Mouse (Mus musculus) hindbrain, postnatal 0 days (tissue): ENCODE results near the gene Cacnb4. TPM values are rescaled to one million over a fixed set of nuclear protein-coding genes. Genes with fewer than 3 reads are reported as not detected.
A peak's percentile ranks its signal among the peaks of the same experiment; 100 is the strongest.

ENCODE experiments used
- ATAC-seq: fragments of 200-750 bp; cut with Nextera tagmentation; 2 replicates; pipeline ENCODE4 v1.8.0; 2017; ENCODE audit warnings: mild to moderate bottlenecking, moderate TSS enrichment, moderate library complexity
- DNase-seq: peaks from one replicate; pipeline ENCODE4 v3.0.0-alpha.2; 2015; ENCODE audit warnings: low spot score
- H3K27ac ChIP-seq: fragments of 300-500 bp; sonication (generic); 2 replicates; pipeline ENCODE4 v1.5.1; 2014; ENCODE audit warnings: mild to moderate bottlenecking
- H3K27me3 ChIP-seq: fragments of 300-500 bp; sonication (generic); 2 replicates; pipeline ENCODE4 v1.6.1; 2014; ENCODE audit warnings: low read length, mixed read lengths; ENCODE audit not compliant: insufficient read depth
- H3K36me3 ChIP-seq: fragments of 300-500 bp; sonication (generic); 2 replicates; pipeline ENCODE4 v1.6.1; 2014; ENCODE audit warnings: low read length, mixed read lengths; ENCODE audit not compliant: insufficient read depth
- H3K4me1 ChIP-seq: fragments of 300-500 bp; sonication (generic); 2 replicates; pipeline ENCODE4 v1.6.1; 2014; ENCODE audit warnings: antibody characterized with exemption, low read length, mixed read lengths; ENCODE audit not compliant: insufficient read depth
- H3K4me2 ChIP-seq: fragments of 300-500 bp; sonication (generic); 2 replicates; pipeline ENCODE4 v1.6.1; 2014; ENCODE audit warnings: low read depth, mild to moderate bottlenecking, low read length, moderate library complexity, mixed read lengths
- H3K4me3 ChIP-seq: fragments of 300-500 bp; sonication (generic); 2 replicates; pipeline ENCODE4 v1.5.1; 2014; ENCODE audit warnings: low read length
- H3K9ac ChIP-seq: fragments of 300-500 bp; sonication (generic); replicated peaks from 2 replicates; pipeline ENCODE4 v1.6.1; 2014; ENCODE audit warnings: mild to moderate bottlenecking, low read length, moderate library complexity, mixed read lengths
- H3K9me3 ChIP-seq: fragments of 300-500 bp; sonication (generic); 2 replicates; pipeline ENCODE4 v1.6.1; 2016; ENCODE audit warnings: low read length, mixed read lengths
- CTCF ChIP-seq: IDR thresholded peaks from 2 replicates; pipeline ENCODE4 v1.5.1; 2016; ENCODE audit warnings: antibody characterized with exemption, control low read depth, low read depth
- WGBS: fragments of 180-500 bp; shearing (Covaris S2); extraction: QIAGEN DNeasy Blood & Tissue Kit; methylation state at CpG from one replicate; pipeline ENCODE4 v1.1.7; 2014; 5-methylcytosine and 5-hydroxymethylcytosine counted together
- polyA plus RNA-seq: library from polyadenylated mRNA; unstranded; fragments of >200 nt; fragmentation: Nextera tagmentation; extraction: Ambion mirVana; gene quantifications from 2 replicates; pipeline ENCODE4 v1.2.1, GENCODE M21; 2015
- total RNA-seq: library from RNA; depleted of rRNA; stranded (reverse); fragments of >200 nt; gene quantifications from 2 replicates; pipeline ENCODE4 v1.2.3, GENCODE M21; 2014

Gene Cacnb4
- total and polyA plus RNA-seq, 2 experiments from 2014 or later = 9.7 to 12.8 TPM

DNA sequence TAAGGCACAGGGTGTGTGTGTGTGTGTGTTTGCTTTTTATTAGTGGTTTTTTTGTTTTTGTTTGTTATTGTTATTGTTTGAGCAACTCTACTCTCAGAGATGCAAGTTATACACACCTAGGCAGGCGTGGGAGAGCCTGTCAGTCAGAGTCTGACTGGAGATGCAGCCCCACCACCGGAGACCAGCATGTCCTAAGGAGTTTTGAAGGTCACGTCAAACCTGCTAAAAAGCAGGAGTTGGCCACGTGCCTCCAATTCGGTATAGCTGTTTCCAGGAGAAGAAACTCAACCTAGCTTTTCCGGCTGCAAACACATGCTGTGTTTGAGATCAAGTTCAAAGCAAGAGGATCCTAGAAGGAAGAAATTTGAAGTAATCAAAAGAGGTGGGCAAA is 277 bp upstream of the Cacnb4 start:
- H3K27ac ChIP-seq = peak overlapping the region; percentile 71; the same call in 1 of the 2 replicates
- peak; percentile 14 for ATAC-seq
- no peaks in the 10 kb centered on the region for H3K9me3 ChIP-seq
- peak overlapping the region; percentile 76 for H3K4me3 ChIP-seq
- no peaks in the 10 kb centered on the region for H3K36me3 ChIP-seq
- peak overlapping the region; percentile 72 for H3K9ac ChIP-seq
- DNase-seq = peak; percentile 39
- WGBS = 6% methylated on average over 6 of the region's 6 CpGs
- peak overlapping the region; percentile 91 for H3K4me2 ChIP-seq
- H3K4me1 ChIP-seq = no peaks in the 10 kb centered on the region
- no peaks in the 10 kb centered on the region for H3K27me3 ChIP-seq
- no peak for TF ChIP-seq CTCF

DNA sequence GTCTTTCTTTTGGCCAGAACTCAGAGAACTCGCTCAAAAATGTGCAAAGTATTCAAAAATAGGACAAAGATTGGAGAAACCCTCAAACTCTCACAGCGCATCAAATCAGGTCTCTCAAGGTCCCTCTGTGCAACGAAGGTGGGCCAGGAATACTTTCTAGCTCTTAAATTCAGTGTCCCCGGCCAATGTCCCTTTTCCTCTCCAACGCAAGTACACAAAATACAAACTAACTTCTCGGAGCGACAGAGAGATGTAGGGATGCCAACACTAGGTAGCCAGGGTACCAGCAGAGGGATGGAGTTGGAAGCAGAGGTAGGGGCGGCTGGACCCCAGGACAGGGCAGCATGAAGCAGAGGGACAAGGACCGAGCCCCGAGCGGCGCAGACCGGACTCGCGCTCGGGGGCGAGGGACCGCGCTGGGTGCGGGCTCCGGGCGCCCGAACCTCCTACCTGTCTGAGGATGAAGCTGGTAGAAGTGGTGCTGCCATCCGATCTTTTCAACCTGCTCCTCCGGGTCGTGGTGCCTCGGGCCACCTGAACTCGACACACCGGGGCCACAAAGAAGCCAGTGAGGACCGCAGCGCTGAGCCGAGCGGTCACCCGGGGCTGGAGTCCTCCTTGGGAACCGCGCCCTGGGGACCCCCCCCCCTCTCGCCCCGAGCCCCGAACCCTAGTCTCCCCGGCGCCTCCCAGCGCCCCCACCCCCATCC is 1.2 kb downstream of the Cacnb4 start:
- peak overlapping the region; percentile 91 for H3K4me2 ChIP-seq

DNA sequence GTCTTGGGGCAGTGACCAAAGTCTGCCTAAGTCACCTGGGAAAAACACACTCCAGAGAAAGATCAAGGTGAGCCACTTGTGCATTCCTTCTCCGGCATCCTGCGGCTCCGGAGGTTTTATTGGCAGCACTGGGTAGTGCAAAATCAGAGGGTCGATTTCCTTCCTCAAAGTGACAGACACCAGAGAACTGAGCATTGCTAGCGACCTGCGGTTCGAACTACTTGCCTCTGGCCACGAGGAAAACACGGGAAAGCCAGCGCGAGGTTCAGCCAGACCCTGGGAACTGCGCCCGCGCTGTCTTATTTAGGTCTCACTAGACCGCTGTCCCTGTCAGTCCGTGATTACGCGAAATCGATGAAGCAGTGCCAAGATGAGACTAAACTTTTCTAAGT is 1.7 kb downstream of the Cacnb4 start:
- WGBS = 2% methylated on average over 19 of the region's 19 CpGs
- Histone ChIP-seq H3K27me3 (no peaks in the 10 kb centered on the region), H3K9me3 (no peaks in the 10 kb centered on the region), H3K4me1 (no peaks in the 10 kb centered on the region), H3K36me3 (no peaks in the 10 kb centered on the region), H3K4me3 (peak overlapping the region; percentile 76), H3K27ac (no peak overlapping the region; the same call in 1 of the 2 replicates), H3K4me2 (peak overlapping the region; percentile 91), H3K9ac (peak overlapping the region; percentile 72; the same call in 1 of the 2 replicates)
- no peak for TF ChIP-seq CTCF
- DNase-seq (peak; percentile 28), ATAC-seq (no peak)

More for the DNA sequence above, 1.2 kb downstream of the Cacnb4 start:
- ATAC-seq = peak; percentile 39
- Histone ChIP-seq H3K4me3 (peak overlapping the region; percentile 76), H3K36me3 (no peaks in the 10 kb centered on the region), H3K9me3 (no peaks in the 10 kb centered on the region), H3K4me1 (no peaks in the 10 kb centered on the region), H3K27ac (peak overlapping the region; percentile 71; the same call in 1 of the 2 replicates), H3K9ac (peak overlapping the region; percentile 72), H3K27me3 (no peaks in the 10 kb centered on the region)
- WGBS = 1% methylated on average over 36 of the region's 42 CpGs
- TF ChIP-seq CTCF = no peak
- no peak for DNase-seq

DNA sequence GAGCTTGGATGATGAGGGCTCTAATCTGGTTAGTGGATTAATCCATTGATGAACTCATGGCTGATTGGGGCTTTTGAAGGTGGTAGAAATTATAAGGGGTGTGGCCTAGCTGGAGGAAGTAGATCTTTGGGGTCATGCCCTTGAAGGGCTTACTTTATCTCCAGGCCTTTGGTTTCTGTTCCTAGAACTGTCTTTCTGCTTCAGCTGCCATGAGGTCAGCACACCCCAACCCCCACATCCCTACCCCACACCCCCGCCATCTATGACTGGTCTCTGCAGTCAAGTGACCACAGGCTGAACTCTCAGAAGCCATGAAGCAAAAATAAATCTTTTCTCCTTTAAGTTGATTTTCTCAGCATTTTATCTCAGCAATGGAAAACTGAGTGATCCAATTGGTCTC is 3.5 kb downstream of the Cacnb4 start:
- Histone ChIP-seq H3K4me2 (no peak overlapping the region), H3K9ac (no peak overlapping the region), H3K4me3 (no peak overlapping the region), H3K9me3 (no peaks in the 10 kb centered on the region), H3K4me1 (no peaks in the 10 kb centered on the region), H3K36me3 (no peaks in the 10 kb centered on the region), H3K27me3 (no peaks in the 10 kb centered on the region), H3K27ac (no peak overlapping the region)
- DNase-seq = no peak
- no peak for ATAC-seq
- 100% methylated on average over 1 of the region's 1 CpGs for WGBS
- TF ChIP-seq CTCF = no peak

DNA sequence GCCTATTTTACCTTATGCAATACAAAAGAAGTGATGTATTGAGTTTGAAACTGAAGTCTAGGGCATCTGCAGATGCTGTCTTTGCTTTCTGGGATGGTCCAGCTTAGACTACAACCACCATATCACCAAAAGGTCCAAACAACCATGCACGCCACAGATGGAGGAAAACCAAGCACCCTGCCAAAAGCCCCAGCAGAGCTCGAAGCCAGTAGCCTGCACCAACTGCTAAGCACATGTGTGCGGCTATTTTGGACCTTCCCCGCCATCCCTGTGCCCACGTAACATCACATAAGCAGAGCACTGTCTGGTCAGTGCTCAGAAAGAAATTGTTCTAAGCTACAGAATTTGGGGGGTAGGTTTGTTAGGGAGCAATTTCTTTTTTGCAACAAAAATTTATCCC is 5.9 kb downstream of the Cacnb4 start:
- TF ChIP-seq CTCF = no peak
- Histone ChIP-seq H3K27ac (no peak overlapping the region), H3K36me3 (no peaks in the 10 kb centered on the region), H3K9ac (no peak overlapping the region), H3K4me1 (no peaks in the 10 kb centered on the region), H3K4me3 (no peak overlapping the region), H3K27me3 (no peaks in the 10 kb centered on the region), H3K4me2 (no peak overlapping the region), H3K9me3 (no peaks in the 10 kb centered on the region)
- no peak for DNase-seq
- ATAC-seq = no peak
- 78% methylated on average over 5 of the region's 5 CpGs for WGBS

DNA sequence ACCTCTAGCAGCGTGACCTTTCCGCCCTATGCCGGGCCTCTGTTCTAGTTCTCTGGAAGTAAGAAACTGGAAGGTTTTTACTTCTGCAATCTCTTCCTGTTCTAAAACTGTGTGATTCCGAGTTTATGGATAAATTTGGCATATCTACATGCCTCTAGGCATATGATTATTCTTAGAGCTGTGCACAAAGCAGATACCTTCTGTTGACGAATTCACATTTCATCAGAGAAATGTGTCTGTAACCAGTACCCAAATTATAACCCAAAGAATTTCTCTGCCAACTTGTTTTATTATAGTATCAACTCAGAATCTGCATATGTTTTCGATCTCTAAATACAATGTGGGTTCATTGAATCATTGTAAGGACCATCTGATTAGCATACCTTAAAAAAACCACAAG is 8.2 kb downstream of the Cacnb4 start:
- Histone ChIP-seq H3K9me3 (no peaks in the 10 kb centered on the region), H3K4me2 (no peak overlapping the region), H3K27me3 (no peaks in the 10 kb centered on the region), H3K9ac (no peak overlapping the region), H3K36me3 (no peaks in the 10 kb centered on the region), H3K4me3 (no peak overlapping the region), H3K4me1 (no peaks in the 10 kb centered on the region), H3K27ac (no peak overlapping the region)
- ATAC-seq = no peak
- WGBS = 89% methylated on average over 6 of the region's 6 CpGs
- DNase-seq = no peak
- no peak for TF ChIP-seq CTCF

DNA sequence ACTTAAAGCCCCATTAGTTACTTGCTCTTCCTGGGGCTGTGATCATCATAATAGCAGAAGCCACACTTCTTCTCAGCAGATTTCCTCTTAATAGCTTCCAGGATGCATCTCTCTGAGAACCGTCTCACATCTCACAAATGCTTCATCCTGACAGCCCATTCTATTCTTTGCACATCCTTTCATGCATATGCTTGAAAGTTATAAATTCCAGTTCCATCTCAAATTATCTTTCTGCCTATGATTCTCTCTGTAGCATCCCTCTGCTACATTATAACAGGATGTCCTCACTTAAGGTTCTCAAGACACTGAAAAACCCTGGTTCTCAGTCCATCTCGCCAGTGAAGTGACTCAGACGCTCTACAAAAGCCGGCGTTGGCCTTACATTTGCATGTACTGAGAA is 19.9 kb downstream of the Cacnb4 start:
- H3K27ac ChIP-seq = no peak overlapping the region

More for the DNA sequence above, 19.9 kb downstream of the Cacnb4 start:
- Histone ChIP-seq H3K27me3 (no peaks in the 10 kb centered on the region), H3K9me3 (no peaks in the 10 kb centered on the region), H3K36me3 (no peaks in the 10 kb centered on the region), H3K4me1 (no peaks in the 10 kb centered on the region), H3K4me3 (no peak overlapping the region), H3K9ac (no peak overlapping the region), H3K4me2 (no peak overlapping the region)
- ATAC-seq (no peak), DNase-seq (no peak)
- no peak for TF ChIP-seq CTCF
- 89% methylated on average over 5 of the region's 5 CpGs for WGBS
